Mouse (Mus musculus) limb, embryonic 13.5 days (tissue): ENCODE data around the gene Tram2. TPM values are rescaled to one million over a fixed set of nuclear protein-coding genes. Genes with fewer than 3 reads are reported as not detected.
A peak's percentile ranks its signal among the peaks of the same experiment; 100 is the strongest.

Source experiments
- ATAC-seq: fragments of 200-750 bp; cut with Nextera tagmentation; 2 replicates; pipeline ENCODE4 v1.8.0; 2017; ENCODE audit warnings: low read depth, moderate number of reproducible peaks, moderate TSS enrichment; ENCODE audit not compliant: low FRiP score
- H3K27ac ChIP-seq: fragments of 300-500 bp; sonication (generic); 2 replicates; pipeline ENCODE4 v1.5.1; 2015; ENCODE audit warnings: inconsistent platforms, mild to moderate bottlenecking, moderate library complexity
- H3K27me3 ChIP-seq: fragments of 300-500 bp; sonication (generic); 2 replicates; pipeline ENCODE4 v1.6.1; 2015; ENCODE audit warnings: mild to moderate bottlenecking, inconsistent platforms
- H3K36me3 ChIP-seq: fragments of 300-500 bp; sonication (generic); 2 replicates; pipeline ENCODE4 v1.6.1; 2015; ENCODE audit warnings: inconsistent platforms, mild to moderate bottlenecking, moderate library complexity
- H3K4me1 ChIP-seq: fragments of 300-500 bp; sonication (generic); 2 replicates; pipeline ENCODE4 v1.6.1; 2015; ENCODE audit warnings: inconsistent platforms
- H3K4me2 ChIP-seq: fragments of 300-500 bp; sonication (generic); replicated peaks from 2 replicates; pipeline ENCODE4 v1.6.1; 2015; ENCODE audit warnings: inconsistent platforms, mild to moderate bottlenecking, moderate library complexity
- H3K4me3 ChIP-seq: fragments of 300-500 bp; sonication (generic); 2 replicates; pipeline ENCODE4 v1.5.1; 2015; ENCODE audit warnings: moderate library complexity, mild to moderate bottlenecking, inconsistent platforms
- H3K9ac ChIP-seq: fragments of 300-500 bp; sonication (generic); 2 replicates; pipeline ENCODE4 v1.6.1; 2015; ENCODE audit warnings: mild to moderate bottlenecking, inconsistent platforms
- H3K9me3 ChIP-seq: fragments of 300-500 bp; sonication (generic); 2 replicates; pipeline ENCODE4 v1.6.1; 2016; ENCODE audit warnings: inconsistent platforms
- WGBS: fragments of 180-500 bp; shearing (Covaris S2); methylation state at CpG from one replicate; pipeline ENCODE4 v1.1.7; 2015; 5-methylcytosine and 5-hydroxymethylcytosine counted together
- polyA plus RNA-seq: library from polyadenylated mRNA; unstranded; fragments of >200 nt; fragmentation: Nextera tagmentation; extraction: Ambion mirVana; gene quantifications from 2 replicates; pipeline ENCODE4 v1.2.1, GENCODE M21; 2015

The Tram2 gene
- polyA plus RNA-seq, 1 experiment from 2014 or later = 12.4 TPM

DNA sequence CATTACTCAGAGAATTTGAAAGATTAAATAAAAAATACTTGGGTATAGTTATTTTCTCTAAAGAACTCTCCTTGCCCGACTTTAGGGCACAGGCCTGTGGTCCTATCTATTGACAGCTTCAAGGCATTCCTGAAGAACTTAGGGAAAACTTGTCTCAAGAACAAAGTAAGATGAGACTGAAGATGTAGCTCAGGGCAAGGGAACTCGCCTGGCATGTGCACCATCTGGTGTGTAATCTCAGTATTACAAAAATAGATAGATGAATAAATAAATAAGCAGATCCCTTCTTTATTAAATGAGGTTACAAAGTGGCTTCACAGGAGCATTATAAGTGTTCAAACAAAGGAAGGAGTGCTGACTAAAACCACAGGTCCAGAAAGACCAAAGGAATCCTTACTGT, 94.9 kb downstream of the Tram2 start:
- Histone ChIP-seq H3K9me3 (no peaks in the 10 kb centered on the region), H3K27me3 (no peaks in the 10 kb centered on the region), H3K4me2 (no peak overlapping the region), H3K4me1 (no peaks in the 10 kb centered on the region), H3K9ac (no peak overlapping the region), H3K4me3 (no peak overlapping the region), H3K36me3 (no peaks in the 10 kb centered on the region), H3K27ac (no peak overlapping the region)
- ATAC-seq = no peak
- 71% methylated on average over 2 of the region's 2 CpGs for WGBS

DNA sequence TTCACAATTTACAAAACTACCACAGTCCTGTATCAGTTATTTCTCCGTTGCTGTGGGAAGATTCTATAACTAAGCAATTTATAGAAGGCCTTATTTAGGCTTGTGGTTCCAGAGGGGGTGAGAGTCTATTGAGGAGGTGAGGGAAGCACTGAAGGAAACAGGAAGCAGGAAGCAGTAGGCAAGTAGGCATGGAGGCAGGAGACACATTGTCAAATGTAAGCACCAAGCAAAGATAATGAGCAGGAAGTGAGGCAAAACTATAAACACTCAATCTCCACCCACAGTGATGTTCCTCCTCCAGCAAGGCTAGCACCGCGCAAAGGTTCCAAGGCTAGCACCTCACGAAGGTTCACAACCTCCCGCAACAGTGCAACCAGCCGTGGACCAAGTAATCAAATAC, 97.3 kb downstream of the Tram2 start:
- H3K36me3 ChIP-seq = no peaks in the 10 kb centered on the region
- H3K4me3 ChIP-seq = no peak overlapping the region
- H3K9ac ChIP-seq = no peak overlapping the region
- H3K27ac ChIP-seq = no peak overlapping the region
- H3K9me3 ChIP-seq = no peaks in the 10 kb centered on the region
- no peak for ATAC-seq
- no peak overlapping the region for H3K4me2 ChIP-seq
- no peaks in the 10 kb centered on the region for H3K4me1 ChIP-seq
- 83% methylated on average over 6 of the region's 6 CpGs for WGBS
- H3K27me3 ChIP-seq = no peaks in the 10 kb centered on the region

GRCm38 (mm10) chr1:20980553-20980952, 98.5 kb downstream of the Tram2 start:
- no peak overlapping the region for H3K4me2 ChIP-seq
- no peaks in the 10 kb centered on the region for H3K9me3 ChIP-seq
- ATAC-seq = no peak
- WGBS = 86% methylated on average over 1 of the region's 1 CpGs
- no peaks in the 10 kb centered on the region for H3K4me1 ChIP-seq
- H3K27ac ChIP-seq = no peak overlapping the region
- H3K4me3 ChIP-seq = no peak overlapping the region
- no peaks in the 10 kb centered on the region for H3K36me3 ChIP-seq
- H3K27me3 ChIP-seq = no peaks in the 10 kb centered on the region
- H3K9ac ChIP-seq = no peak overlapping the region

DNA sequence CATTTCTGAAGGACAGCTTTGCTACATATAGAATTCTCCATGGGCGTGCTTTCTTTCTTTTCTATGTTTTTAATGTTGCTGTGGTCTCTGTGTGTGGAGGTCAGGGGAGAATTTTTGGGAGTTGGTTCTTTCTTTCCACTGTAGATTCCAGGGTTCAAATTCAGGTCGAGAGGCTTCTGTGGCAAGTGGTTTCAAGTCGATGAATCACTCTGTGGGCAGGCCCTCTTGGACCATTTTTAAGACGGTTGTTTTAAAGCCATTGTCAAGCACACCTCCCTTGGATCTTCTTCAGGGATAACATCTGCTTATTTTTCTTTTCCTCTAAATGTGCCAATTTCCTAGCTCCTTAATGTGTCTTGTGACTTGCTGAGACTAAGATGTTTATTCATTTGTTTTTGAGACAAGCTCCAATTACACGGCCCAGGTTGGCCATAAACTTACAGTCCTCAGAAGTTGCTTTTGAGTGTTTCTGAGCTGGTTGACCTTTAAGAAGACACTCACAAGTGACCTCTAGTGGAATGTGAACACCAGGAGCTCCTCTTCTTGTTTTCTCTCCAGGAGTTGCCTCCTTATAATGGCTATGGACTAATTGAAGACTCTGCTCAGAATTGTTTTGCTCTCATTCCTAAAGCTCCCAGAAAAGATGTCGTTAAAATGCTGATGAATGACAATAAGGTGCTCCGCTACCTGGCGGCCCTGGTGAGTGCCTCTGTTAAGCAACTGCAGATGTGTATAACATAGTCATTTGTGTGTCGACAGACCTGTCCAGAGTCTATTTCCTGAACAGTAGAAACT, 104.5 kb downstream of the Tram2 start:
- Histone ChIP-seq H3K36me3 (no peaks in the 10 kb centered on the region), H3K4me3 (no peak overlapping the region), H3K27me3 (no peaks in the 10 kb centered on the region), H3K9ac (no peak overlapping the region), H3K4me1 (no peaks in the 10 kb centered on the region), H3K4me2 (no peak overlapping the region), H3K27ac (no peak overlapping the region), H3K9me3 (no peaks in the 10 kb centered on the region)
- ATAC-seq = no peak
- WGBS = 65% methylated on average over 9 of the region's 9 CpGs

DNA sequence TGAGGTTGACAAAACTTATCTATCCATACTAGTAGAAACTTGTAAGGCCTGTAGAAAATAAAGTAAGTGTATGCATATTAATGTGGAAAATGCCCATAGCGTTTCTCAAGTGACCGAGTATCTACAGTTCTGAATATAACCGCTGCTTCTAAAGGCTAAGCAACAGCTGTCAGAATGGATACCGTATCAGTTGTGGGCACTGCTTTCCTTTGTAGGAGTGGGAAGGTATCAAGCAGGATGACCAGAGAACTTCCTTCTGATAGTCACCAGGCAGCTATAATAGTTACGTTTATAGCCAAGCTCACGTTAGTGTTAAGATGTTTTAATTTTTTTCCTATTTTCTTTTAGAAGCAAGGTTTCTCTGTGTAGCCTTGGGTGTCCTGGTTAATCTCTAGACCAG, 105.6 kb downstream of the Tram2 start:
- Histone ChIP-seq H3K4me2 (no peak overlapping the region), H3K9ac (no peak overlapping the region), H3K27me3 (no peaks in the 10 kb centered on the region), H3K27ac (no peak overlapping the region), H3K4me3 (no peak overlapping the region), H3K36me3 (no peaks in the 10 kb centered on the region), H3K4me1 (no peaks in the 10 kb centered on the region), H3K9me3 (no peaks in the 10 kb centered on the region)
- no peak for ATAC-seq
- WGBS = 93% methylated on average over 6 of the region's 6 CpGs

GRCm38 (mm10) chr1:20969642-20970041, 109.4 kb downstream of the Tram2 start:
- H3K36me3 ChIP-seq = no peaks in the 10 kb centered on the region
- WGBS = 86% methylated on average over 2 of the region's 2 CpGs

GRCm38 (mm10) chr1:20954876-20955275, 124.2 kb downstream of the Tram2 start:
- 82% methylated on average over 3 of the region's 3 CpGs for WGBS
- H3K4me2 ChIP-seq = no peak overlapping the region
- no peak overlapping the region for H3K9ac ChIP-seq
- peaks cover 6% of the 10 kb centered on the region; the same call in 1 of the 2 replicates for H3K4me1 ChIP-seq
- H3K4me3 ChIP-seq = no peak overlapping the region
- no peaks in the 10 kb centered on the region for H3K27me3 ChIP-seq
- H3K27ac ChIP-seq = no peak overlapping the region
- no peaks in the 10 kb centered on the region for H3K9me3 ChIP-seq
- H3K36me3 ChIP-seq = no peaks in the 10 kb centered on the region
- ATAC-seq = no peak

More at GRCm38 (mm10) chr1:20969642-20970041, 109.4 kb downstream of the Tram2 start:
- ATAC-seq = no peak
- no peak overlapping the region for H3K4me3 ChIP-seq
- H3K4me2 ChIP-seq = no peak overlapping the region
- no peaks in the 10 kb centered on the region for H3K4me1 ChIP-seq
- no peak overlapping the region for H3K9ac ChIP-seq
- H3K9me3 ChIP-seq = no peaks in the 10 kb centered on the region
- no peaks in the 10 kb centered on the region for H3K27me3 ChIP-seq
- no peak overlapping the region for H3K27ac ChIP-seq

DNA sequence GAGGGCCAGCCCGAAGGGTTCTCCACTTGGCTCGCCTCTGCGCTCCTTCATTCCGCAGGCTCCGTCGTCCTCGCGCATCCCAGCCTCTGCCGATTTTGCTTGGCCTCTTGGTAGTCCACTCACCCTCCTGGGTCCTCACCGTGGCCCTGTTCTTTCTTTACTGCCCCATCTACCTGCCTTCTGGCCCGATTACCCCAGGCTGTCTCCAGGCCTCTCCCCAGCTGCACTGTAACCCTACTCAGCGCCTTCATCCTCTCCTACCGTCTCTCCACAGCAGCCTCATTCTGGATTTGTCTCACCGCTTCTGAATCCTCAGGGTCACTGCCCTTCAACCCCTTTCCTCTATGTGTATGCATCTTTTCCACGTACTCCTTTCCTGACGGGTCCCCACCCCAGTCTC, 127.2 kb downstream of the Tram2 start:
- H3K9me3 ChIP-seq = no peaks in the 10 kb centered on the region
- ATAC-seq = no peak
- no peaks in the 10 kb centered on the region for H3K27me3 ChIP-seq
- H3K36me3 ChIP-seq = no peaks in the 10 kb centered on the region
- 5% methylated on average over 16 of the region's 16 CpGs for WGBS
- H3K9ac ChIP-seq = peak overlapping the region; percentile 71
- H3K4me1 ChIP-seq = peaks cover 6% of the 10 kb centered on the region; the same call in 1 of the 2 replicates
- H3K4me2 ChIP-seq = peak overlapping the region; percentile 82
- H3K27ac ChIP-seq = peak overlapping the region; percentile 40; the same call in 1 of the 2 replicates
- H3K4me3 ChIP-seq = peak overlapping the region; percentile 60

DNA sequence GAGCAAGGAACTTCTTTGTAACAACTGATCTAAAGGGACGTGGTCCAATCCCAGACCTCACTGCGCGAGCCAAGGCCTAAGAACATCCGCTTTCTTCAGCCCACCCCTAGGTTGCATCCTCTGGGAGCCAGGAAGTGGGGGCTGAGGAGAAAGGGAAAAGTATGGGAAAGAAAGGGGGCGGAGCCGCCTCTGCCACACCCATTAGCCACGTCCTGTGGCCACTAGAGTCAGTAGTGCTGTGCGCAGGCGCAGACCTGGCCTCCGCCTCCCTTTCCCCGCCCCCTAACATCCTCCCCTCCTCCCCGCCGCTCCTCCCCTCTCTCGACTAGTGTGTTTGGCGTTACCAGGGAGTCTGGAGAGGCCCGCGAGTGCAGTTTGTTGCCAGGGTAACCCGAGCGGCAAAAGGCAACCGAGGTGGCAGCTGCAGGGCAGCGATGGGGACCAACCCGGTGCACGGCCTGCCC, 127.7 kb downstream of the Tram2 start, which contains the start of gene Efhc1:
TSS of gene Efhc1 (plus strand) at position 327 of the 464 bp plus-strand sequence.
- H3K4me2 ChIP-seq = peak within 1 kb of the TSS; percentile 82
- peaks cover 6% of the 10 kb centered on the region; the same call in 1 of the 2 replicates for H3K4me1 ChIP-seq
- no peaks in the 10 kb centered on the region for H3K9me3 ChIP-seq
- H3K27ac ChIP-seq = peak within 1 kb of the TSS; percentile 59; the same call in 1 of the 2 replicates
- peak; percentile 98 for ATAC-seq
- no peaks in the 10 kb centered on the region for H3K27me3 ChIP-seq
- H3K4me3 ChIP-seq = peak within 1 kb of the TSS; percentile 60
- WGBS = 2% methylated on average over 22 of the region's 23 CpGs
- peak within 1 kb of the TSS; percentile 71 for H3K9ac ChIP-seq
- no peaks in the 10 kb centered on the region for H3K36me3 ChIP-seq

Other genes with a start within 250 kb of the Tram2 start
- gene Paqr8, start 188.6 kb downstream of the Tram2 start, polyA plus RNA-seq = 7.5 and 7.8 TPM in 2 replicates
- gene Efhc1, start 127.6 kb downstream of the Tram2 start, polyA plus RNA-seq = 1.9 and 3.1 TPM in 2 replicates
- gene Tmem14a, start 139.3 kb upstream of the Tram2 start, polyA plus RNA-seq = 8.4 and 10.1 TPM in 2 replicates
- 0.36 and 0.39 TPM in 2 replicates for gene Gsta3, start 161.4 kb upstream of the Tram2 start, polyA plus RNA-seq